In the genomic region with DNA sequence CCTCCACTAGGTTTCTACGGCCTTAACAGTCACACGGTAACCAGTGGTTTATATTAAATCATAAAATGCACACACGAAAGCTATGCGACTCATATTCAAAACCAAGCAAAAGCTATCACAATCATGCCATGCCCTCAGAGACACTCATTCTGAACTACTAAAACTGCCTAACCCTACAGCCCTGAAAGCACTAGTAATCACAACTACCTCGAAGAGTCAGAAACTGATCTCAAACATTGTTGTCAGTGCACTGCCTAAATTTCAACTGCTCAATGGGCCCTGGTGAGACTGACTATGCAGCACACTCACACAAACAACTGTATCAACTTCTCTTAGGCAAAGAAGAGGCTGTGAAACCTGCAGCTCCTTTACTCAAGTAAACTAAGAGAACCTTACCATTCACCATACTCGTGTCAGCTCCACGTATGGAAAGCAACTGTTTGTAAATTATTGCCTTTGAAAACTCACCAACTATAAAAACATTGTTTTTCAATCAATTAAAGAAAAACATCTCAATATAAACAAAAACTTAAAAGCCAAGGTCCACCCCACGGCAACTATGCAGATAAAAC, we compare ENCODE assay signal across 8 mouse cellular contexts. TPM values are rescaled to one million over a fixed set of nuclear protein-coding genes. Genes with fewer than 3 reads are reported as not detected.
DNase-seq lines count a peak whose midpoint lies in the region; ATAC-seq and TF ChIP-seq lines count a peak whose summit lies in the region.

No protein-coding gene starts in this region.

- TF ChIP-seq POLR2A in cerebellum, adult 2 months (IDR thresholded peaks at IDR 0.05; ENCODE audit: borderline replicate concordance, insufficient read depth, low read length) = no peak

- ATAC-seq in embryonic facial prominence, embryonic 15.5 days (ENCODE audit: insufficient number of reproducible peaks, low FRiP score, low TSS enrichment, low read depth) = no peak
- ATAC-seq in intestine, embryonic 15.5 days = no peak
- ATAC-seq in midbrain, embryonic 13.5 days = no peak

- peak overlapping the region; percentile 56 for H3K4me2 ChIP-seq in embryonic facial prominence, embryonic 15.5 days (replicated peaks)
- peak overlapping the region; percentile 65 for H3K4me2 ChIP-seq in intestine, embryonic 15.5 days (replicated peaks)
- H3K4me2 ChIP-seq in midbrain, embryonic 13.5 days (replicated peaks) = peak overlapping the region; percentile 70

- no peak for TF ChIP-seq CTCF in cerebellum, adult 2 months (IDR thresholded peaks at IDR 0.05; ENCODE audit: borderline replicate concordance, insufficient read depth, low read depth, low read length)

- 3% methylated on average over 8 of the region's 8 CpGs for WGBS in cerebellum, adult 2 months
- WGBS in embryonic facial prominence, embryonic 15.5 days = 11% methylated on average over 8 of the region's 8 CpGs
- WGBS in intestine, embryonic 15.5 days = 11% methylated on average over 8 of the region's 8 CpGs
- WGBS in midbrain, embryonic 13.5 days = 28% methylated on average over 8 of the region's 8 CpGs

- no peaks in the 10 kb centered on the region; the same call in 1 of the 2 replicates for H3K4me1 ChIP-seq in cerebellum, adult 2 months (ENCODE audit: control insufficient read depth, insufficient read depth, low read length)
- H3K4me1 ChIP-seq in embryonic facial prominence, embryonic 15.5 days = peaks cover 20% of the 10 kb centered on the region
- H3K4me1 ChIP-seq in intestine, embryonic 15.5 days (replicated peaks) = peaks cover 5% of the 10 kb centered on the region; the same call in 1 of the 2 replicates
- H3K4me1 ChIP-seq in midbrain, embryonic 13.5 days (replicated peaks) = peaks cover 35% of the 10 kb centered on the region

- intact Hi-C loops in left cerebral cortex, postnatal 4 days (cut with DNase I) = loop anchor here (5.0 to 10.0 kb wide), 3 partner anchors 171 to 624 kb away; partner anchors contain the start of gene Hmgn3

- no peak overlapping the region; the same call in 1 of the 2 replicates for H3K27ac ChIP-seq in cerebellum, adult 2 months (ENCODE audit: insufficient read depth, low read length)
- peak overlapping the region; percentile 100 for H3K27ac ChIP-seq in embryonic facial prominence, embryonic 15.5 days (replicated peaks)
- H3K27ac ChIP-seq in intestine, embryonic 15.5 days = no peak overlapping the region
- peak overlapping the region; percentile 100 for H3K27ac ChIP-seq in midbrain, embryonic 13.5 days

- no peaks in the 10 kb centered on the region for H3K36me3 ChIP-seq in embryonic facial prominence, embryonic 15.5 days
- H3K36me3 ChIP-seq in intestine, embryonic 15.5 days = no peaks in the 10 kb centered on the region
- H3K36me3 ChIP-seq in midbrain, embryonic 13.5 days = no peaks in the 10 kb centered on the region

- H3K4me3 ChIP-seq in cerebellum, adult 2 months (replicated peaks; ENCODE audit: insufficient read depth, low read depth, low read length) = peak overlapping the region; percentile 75
- H3K4me3 ChIP-seq in embryonic facial prominence, embryonic 15.5 days (replicated peaks) = peak overlapping the region; percentile 88
- peak overlapping the region; percentile 88 for H3K4me3 ChIP-seq in intestine, embryonic 15.5 days (replicated peaks)
- H3K4me3 ChIP-seq in midbrain, embryonic 13.5 days (replicated peaks) = peak overlapping the region; percentile 91

- 0 out of 2 replicates have a peak overlapping the region, but pooled peaks have one; percentile 89 for H3K9ac ChIP-seq in embryonic facial prominence, embryonic 15.5 days
- peak overlapping the region; percentile 95 for H3K9ac ChIP-seq in intestine, embryonic 15.5 days
- peak overlapping the region; percentile 97 for H3K9ac ChIP-seq in midbrain, embryonic 13.5 days (replicated peaks)

- no peaks in the 10 kb centered on the region for H3K9me3 ChIP-seq in embryonic facial prominence, embryonic 15.5 days (replicated peaks)
- no peaks in the 10 kb centered on the region for H3K9me3 ChIP-seq in intestine, embryonic 15.5 days
- H3K9me3 ChIP-seq in midbrain, embryonic 13.5 days = no peaks in the 10 kb centered on the region

- peak; percentile 16 to 23 for DNase-seq in cerebellum, adult 2 months
- DNase-seq in cerebellum, adult 9-11 months = no peak
- DNase-seq in CD4-positive helper T cell, adult 2 months (ENCODE audit: low read depth, low spot score) = peak; percentile 16
- no peak for DNase-seq in left cerebral cortex, postnatal 4 days
- DNase-seq in left cerebral cortex, adult 18-20 months (ENCODE audit: low spot score in 2 of 2) = no peak

- H3K27me3 ChIP-seq in cerebellum, adult 2 months (ENCODE audit: control insufficient read depth, insufficient read depth, low read length) = no peaks in the 10 kb centered on the region
- no peaks in the 10 kb centered on the region for H3K27me3 ChIP-seq in embryonic facial prominence, embryonic 15.5 days
- no peaks in the 10 kb centered on the region for H3K27me3 ChIP-seq in intestine, embryonic 15.5 days (replicated peaks)
- no peaks in the 10 kb centered on the region for H3K27me3 ChIP-seq in midbrain, embryonic 13.5 days

RNA-seq across cellular contexts. Expression of gene Phip, which starts 1.9 kb away (rescaled TPM):
- 18.3 and 20.4 TPM in 2 replicates for polyA plus RNA-seq in cerebellum, adult 2 months (2012; rRNA removed)
- polyA plus RNA-seq in embryonic facial prominence, embryonic 15.5 days (2015; fragmentation: Nextera tagmentation; extraction: Ambion mirVana) = 86.7 and 88.8 TPM in 2 replicates
- 53.5 and 61.3 TPM in 2 replicates for polyA plus RNA-seq in intestine, embryonic 15.5 days (2015; fragmentation: Nextera tagmentation; extraction: Ambion mirVana)
- 139 and 143 TPM in 2 replicates for polyA plus RNA-seq in midbrain, embryonic 13.5 days (2015; fragmentation: Nextera tagmentation; extraction: Ambion mirVana)
- 10 to 100 TPM; 72.2 to 86.3 TPM for total RNA-seq in left cerebral cortex, postnatal 4 days (2021)
- 10 to 100 TPM; 73.0 to 73.1 TPM for total RNA-seq in left cerebral cortex, adult 18-20 months (2021)

Comparison
In these comparisons a context has a peak if more than half of its experiments do, and no peak if none do; other contexts are left out.
1. DNase-seq: peak in cerebellum, adult 2 months (2 of 2) and CD4-positive helper T cell, adult 2 months (single experiment); none in cerebellum, adult 9-11 months (single experiment), left cerebral cortex, postnatal 4 days (single experiment) and left cerebral cortex, adult 18-20 months (0 of 2).
2. H3K27ac ChIP-seq: peak in embryonic facial prominence, embryonic 15.5 days (single experiment) and midbrain, embryonic 13.5 days (single experiment); none in cerebellum, adult 2 months (single experiment) and intestine, embryonic 15.5 days (single experiment).
3. Peak in every context shown above with its lines, with median percentiles within 50 percentile points of each other: H3K4me3 ChIP-seq, H3K4me2 ChIP-seq and H3K9ac ChIP-seq.